Mouse (Mus musculus) C2C12 (cell line): ENCODE measurements around the gene Nod1.

Experiments used
- CEBPB ChIP-seq: IDR thresholded peaks from one replicate; pipeline ENCODE4 v1.6.1; 2011; ENCODE audit warnings: low read depth, mild to moderate bottlenecking, control low read depth, moderate library complexity
- CTCF ChIP-seq: IDR thresholded peaks from one replicate; pipeline ENCODE4 v1.5.1; 2011; ENCODE audit not compliant: control insufficient read depth, insufficient read depth, insufficient read length

- no peak for TF ChIP-seq CEBPB
- TF ChIP-seq CTCF = no peak
Observed at GRCm38 (mm10) chr6:54891384-54891783, 81.0 kb downstream of the Nod1 start.
